Mouse (Mus musculus): ENCODE measurements around the gene Ptprk.

- TF ChIP-seq CTCF (IDR thresholded peaks at IDR 0.05; ENCODE audit: low read depth, low read length) (no peak), GATA1 (IDR thresholded peaks at IDR 0.05; ENCODE audit: borderline replicate concordance, low read length) (no peak), POLR2AphosphoS5 (IDR thresholded peaks at IDR 0.05; ENCODE audit: insufficient replicate concordance, low read depth, low read length) (no peak), TAL1 (conservative IDR thresholded peaks at IDR 0.05; ENCODE audit: low read depth, low read length) (no peak), GATA2 (IDR thresholded peaks at IDR 0.05; ENCODE audit: borderline replicate concordance, low read depth, low read length) (no peak)
Observed at GRCm38 (mm10) chr10:28073991-28074652, 498 bp upstream of the Ptprk start.
